Mouse (Mus musculus) thymus, postnatal 14 days (tissue): ENCODE measurements around the gene Cdh26.
A peak's percentile ranks its signal among the peaks of the same experiment; 100 is the strongest.

Experiments
- DNase-seq: peaks from one replicate; pipeline ENCODE4 v3.0.0; 2021

Cdh26 gene

DNA sequence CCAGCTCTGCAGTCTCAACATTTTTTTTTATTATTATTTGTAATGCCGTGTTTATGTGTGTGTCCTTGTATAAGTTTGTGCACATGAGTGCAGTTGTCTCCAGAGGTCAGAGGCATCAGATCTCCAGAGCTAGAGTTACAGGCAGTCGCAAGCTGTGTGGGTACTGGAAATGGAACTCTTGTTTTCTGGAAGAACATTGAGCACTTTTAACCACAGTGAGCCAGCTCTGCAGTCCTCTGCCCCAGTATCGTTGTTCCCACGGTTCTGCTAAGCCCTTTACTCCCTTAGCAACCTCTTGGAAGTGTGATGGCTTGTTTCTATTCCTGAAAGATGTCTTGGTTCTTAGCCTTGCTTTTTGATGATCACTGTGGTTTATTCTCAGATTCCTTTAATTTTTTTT is 19.1 kb downstream of the Cdh26 start:
- DNase-seq = no peak

DNA sequence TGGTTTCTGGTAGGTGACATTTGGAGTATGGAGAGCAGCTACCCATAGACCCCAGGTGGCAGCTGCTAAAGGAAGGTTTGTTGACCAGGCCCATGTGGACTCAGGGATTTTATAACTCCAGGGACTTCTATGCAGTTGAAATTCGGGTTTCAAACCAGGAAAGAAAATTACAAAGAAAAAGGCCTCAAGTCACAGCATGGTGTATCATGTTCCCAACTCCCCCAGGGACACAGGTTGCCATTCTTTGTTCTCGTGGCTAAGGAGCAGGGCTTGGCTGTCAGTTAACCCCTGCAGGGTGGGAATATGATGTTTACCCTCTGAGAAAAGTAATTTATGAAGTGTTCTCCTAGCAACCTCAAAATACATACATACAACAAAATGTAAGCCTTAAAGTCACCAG is 19.9 kb downstream of the Cdh26 start:
- no peak for DNase-seq

DNA sequence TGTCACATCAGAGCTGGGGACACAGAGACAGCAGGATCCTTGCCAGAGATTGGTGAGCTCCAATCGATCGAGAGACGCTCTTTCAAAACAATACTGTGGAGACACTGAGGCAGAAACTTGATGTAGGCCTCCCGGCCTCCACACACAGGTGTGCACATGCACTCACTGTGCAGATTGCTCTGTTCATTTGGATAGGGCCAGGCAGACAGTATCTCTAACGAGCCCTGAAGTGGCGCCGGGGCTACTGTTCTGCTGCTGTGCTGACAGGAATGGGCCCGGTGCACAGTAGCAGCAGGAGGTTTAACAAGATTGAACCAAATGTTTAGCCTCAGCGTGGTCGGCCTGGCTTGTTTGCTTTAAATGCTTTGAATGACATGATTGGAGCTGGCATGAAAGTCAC is 20.6 kb downstream of the Cdh26 start:
- no peak for DNase-seq

DNA sequence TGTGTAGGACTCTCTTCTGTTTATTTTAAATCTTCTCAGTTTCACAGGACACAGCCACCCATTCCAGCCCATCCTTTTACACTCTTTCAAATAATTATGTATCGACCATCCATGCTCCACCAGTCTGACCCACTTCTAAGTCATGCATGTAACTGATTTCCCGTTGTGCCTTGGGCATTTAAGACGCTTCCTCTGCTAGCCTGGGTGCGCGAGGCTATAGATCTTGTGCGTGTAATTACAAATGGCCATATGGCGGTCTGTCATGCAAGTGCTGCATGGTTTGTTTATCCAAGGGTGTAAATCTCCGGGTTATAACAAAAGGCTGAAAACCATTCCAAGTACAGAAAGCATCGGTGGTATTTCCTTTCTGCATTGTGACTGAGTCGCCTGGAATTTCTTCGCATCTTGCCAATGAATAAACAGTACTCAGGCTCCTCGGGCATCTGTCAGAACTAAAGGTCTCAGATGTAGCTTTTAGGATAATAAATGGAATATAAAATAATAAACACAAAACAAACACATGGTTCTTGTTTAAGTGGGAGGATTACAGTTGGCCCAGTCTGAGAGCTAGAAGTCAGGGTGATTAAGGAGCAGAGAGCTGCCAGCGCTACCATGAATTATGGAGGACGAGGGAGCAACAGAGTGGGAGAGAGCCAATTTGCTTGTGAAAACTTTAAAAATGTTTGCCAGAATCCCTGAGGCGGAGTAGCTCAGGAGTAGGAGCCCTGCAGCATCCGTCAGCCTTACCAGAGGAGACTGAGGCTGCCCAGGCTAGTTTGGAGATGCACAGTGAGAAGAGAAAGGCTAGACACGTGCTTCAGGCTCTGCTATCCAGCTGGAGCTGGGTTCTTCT is 24.6 kb downstream of the Cdh26 start:
- no peak for DNase-seq

DNA sequence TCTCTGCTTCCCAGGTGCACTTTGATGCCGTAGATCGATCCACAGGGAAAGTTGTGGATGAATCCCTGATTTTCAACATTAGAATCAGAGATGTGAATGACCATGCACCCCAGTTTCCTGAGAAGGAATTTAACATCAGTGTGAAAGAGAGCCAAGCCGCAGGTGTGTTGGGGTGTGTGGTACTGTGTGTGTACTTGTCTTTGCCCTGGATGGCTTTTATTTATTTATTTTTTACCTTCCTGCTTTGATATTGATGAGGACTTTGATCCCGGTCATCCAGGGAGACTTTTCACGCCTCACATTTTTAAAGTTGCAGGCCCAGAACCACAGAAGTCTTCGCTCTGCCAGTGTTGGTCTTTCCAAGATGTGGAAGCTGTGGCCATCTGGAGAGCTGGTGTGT is 27.1 kb downstream of the Cdh26 start:
- DNase-seq = no peak

DNA sequence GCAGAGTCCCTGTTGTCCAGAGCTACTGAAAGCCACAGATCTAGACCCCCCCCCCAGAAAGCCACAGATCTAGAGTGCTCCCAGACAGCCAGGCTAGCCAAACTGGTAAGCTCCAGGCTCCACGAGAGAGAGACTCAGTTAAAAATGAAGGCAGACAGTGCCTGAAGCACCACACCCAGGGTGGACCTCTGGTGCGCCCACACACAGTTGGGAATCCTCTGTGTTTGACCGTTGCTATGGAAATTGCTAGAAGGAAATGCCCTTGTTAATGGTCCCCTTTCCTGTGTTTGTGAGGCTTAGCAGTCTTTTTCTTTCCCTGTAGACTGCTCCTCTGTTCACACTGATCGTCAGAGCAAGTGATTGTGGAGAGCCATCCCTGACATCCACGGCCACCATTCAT is 30.0 kb downstream of the Cdh26 start:
- no peak for DNase-seq

DNA sequence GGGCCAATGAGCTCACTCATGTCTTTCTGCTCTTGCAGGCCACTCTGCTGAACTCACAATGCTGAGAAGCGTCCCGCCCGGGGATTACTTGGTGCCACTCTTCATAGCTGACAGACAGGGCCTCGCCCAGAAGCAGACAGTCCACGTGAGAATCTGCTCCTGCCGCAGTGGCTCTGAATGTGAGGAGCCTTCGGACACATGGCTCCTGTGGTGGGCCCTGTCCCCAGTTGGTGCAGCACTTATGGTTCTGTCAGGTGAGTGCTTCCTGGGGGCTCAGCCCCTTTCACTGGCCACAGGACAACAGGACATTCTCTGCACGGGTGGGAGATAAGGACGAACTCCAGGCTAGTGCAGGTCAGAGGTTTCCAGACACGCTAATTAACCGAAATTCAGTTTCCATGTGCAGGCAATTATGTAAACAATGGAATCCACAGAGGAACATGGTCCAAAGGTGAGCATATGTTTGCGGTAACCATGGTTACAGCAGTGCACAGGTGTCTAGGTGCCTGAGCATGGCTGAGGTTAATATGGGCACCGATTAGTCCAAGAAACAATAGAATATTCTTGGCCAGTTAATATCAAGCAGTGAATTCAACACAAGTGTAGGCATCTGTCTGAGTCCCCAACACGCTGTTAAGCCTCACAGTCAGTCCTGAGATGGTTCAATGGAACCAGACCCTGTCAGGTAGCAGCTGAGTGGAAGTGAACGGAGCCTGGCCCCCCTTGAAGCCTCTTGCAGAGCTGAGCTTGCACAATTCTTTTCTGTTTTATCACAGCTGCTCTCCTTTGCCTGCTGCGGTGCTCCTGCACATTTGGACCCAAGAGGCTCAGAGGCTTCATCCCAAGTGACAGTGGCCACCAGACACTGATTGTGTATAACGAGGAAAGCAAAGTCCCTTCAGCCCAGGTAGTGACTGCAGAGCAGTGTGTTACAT is 41.5 kb downstream of the Cdh26 start:
- DNase-seq = no peak

DNA sequence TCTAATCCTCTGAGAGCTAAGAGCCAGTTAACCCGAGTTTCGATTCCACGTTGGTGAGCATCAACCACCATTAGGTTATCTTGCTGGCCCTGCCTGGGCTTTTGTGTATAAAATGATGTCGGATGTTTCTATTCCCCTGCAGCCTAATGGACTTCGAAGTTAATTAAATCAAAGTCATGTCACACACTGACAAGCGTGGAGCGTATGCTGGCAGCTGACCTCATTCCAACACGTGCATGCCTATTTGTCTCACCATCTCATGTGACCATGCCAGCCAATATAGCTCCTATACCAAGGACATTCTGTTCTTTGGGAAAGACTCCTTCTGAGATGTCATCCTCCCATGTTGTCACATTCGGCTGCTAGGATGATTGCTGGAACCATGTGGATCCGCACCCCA is 43.6 kb downstream of the Cdh26 start:
- DNase-seq = no peak

DNA sequence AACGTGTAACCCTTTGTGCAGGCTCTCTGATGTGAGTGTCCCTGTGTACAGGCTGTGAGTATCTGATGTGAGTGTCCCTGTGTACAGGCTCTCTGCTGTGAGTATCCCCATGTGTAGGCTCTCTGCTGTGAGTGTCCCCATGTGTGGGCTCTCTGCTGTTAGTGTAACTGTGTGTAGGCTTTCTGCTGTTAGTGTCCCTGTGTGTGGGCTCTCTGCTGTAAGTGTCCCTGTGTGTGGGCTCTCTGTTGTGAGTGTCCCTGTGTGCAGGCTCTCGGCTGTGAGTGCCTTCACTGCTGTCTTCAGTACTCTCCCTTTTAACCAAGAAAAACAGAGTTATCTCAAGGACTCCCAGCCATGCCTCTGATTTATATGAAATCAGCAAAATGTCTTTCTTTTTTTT is 46.9 kb downstream of the Cdh26 start:
- DNase-seq = no peak

DNA sequence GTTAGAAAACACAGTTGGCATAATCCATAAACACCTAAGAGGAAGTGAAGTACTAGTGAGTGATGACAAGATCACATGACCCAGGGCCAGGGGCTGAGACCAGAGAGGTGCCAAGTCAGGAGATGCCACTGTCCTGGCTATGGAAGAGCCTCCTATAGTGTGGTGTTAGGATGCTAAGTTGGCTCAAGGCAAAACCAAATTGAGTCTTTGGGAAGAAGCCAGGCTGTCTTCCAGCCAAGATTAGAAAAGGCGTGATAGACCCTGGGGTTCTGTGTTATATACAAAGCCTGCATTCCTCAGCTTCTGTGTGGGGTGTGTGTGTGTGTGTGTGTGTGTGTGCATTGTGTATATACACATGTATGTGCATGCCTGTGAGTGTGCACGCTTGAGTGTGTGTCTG is 48.7 kb downstream of the Cdh26 start:
- no peak for DNase-seq

DNA sequence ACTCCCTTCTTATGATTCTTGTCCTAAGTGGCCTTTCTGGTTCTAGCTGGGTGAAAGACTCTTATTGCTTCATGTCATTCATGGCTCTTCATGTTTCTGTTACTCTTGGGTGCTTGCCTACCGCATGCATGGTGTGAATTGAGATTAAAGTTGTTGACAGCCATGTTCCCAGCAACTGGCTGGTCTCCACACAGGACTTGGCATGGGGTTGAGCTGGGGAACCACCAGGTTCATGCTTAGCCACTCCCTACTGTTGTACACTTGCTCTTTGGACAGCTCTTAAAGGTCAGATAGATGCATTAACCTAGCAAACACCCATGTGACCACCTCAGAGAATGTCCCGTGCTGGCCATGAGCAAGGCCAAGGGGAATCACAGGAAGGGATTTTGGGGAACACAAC is 50.6 kb downstream of the Cdh26 start:
- DNase-seq = no peak

DNA sequence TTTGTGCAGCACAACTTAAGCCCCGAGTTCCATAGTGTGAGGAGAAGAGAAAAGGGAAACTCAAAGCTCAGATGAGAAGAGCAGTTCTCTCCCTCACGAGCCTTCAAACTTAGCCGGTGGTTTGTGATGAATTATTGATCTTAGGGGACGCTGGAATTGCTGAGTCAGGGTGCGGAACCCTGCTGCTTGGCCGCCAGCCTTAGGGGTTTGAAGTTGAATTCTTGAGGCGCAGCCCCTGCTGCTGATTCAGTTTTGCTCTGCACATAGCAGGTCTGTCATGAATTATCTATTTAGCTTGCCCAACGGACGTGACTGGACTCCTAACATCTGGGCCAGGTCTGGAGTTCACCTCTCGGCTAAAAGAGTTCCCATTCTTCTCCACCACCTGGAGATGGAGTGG is 53.1 kb downstream of the Cdh26 start:
- no peak for DNase-seq

DNA sequence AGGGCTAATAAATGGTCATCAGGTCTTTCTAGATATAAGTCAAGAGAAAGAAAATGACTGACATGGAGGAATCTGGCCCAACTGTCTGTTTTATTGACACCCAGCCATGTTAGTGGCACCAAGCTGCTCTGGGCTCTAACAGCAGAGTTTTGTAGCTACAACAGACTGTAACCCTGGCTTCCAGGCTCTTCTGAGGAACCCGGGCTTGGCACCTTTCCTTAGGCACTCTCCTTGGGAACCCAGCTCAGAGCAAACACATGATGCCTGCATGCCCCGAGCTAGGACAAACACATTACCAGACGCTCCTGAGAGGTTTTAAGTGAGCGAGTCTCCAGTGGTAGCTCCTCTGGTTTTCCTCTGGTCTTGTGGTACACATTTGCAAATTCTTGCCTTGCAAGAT is 57.9 kb downstream of the Cdh26 start:
- DNase-seq = no peak

DNA sequence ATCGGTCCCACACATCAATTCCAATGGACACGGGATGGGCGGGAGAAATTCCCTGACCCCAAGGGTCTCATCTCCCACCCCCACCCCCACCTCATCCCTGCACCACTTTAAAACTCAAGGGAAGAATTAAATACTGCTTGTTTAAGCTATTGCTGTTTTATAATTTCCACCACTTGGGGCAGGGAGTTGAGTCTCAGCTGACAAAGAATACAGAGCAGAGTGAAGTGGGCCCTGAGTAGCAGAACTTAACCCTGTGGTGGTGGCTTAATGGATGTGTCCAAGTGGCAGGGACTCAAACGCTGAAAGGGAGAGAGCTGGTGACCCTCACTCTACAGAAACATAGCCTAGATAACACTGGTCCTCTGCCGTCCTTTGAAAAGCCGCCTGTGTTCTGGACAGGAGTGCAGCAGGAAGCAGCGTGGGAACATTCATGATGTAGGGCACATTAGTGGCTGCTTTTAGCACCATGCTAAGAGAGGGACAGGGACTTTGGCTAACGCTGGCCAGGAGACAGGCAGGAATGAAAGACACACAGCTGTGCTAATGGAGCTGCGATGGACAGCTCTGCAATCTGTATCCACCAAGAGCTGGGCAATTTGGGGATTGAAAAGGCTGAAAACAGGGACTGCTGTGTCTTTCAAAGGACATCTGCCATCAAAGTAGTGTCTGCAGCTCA is 60.1 kb downstream of the Cdh26 start:
- DNase-seq = no peak

DNA sequence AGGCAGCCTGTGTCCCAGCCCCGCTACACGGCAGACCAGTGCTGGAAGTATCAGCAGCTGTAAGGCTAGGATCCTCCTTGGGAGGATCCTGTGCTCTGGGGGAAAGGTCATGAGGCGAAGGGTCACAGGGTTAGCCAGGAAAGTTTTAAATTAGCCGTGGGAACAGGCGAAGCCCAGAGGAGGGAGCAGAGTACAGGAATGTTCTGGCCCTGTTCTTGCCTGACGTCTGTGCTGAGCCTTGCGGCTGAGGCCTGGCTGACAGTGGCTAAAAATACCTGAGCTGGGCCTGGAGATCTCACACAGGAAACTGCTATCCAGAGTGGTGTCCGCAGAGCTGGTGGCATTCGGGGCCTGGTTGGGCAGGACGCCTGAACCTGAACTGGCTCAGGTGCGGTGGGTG is 63.7 kb downstream of the Cdh26 start:
- no peak for DNase-seq

DNA sequence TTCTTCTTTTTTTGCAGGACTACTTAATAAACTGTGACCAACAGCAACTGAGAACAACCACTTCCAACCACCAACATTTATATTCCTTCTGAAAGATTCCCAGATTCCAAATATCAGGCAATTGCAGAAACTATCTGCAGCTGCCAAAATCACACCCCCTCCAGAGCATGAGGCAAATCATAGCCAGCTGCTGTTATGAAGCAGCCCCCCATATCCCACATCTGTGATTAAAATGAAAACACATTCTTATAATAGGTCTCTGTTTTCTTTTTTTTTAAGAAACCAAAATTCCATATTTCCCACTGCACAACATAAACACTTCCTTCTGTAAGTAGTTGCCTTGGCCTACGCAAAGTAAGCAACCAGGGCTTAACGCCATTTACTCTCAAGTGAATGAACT is 65.5 kb downstream of the Cdh26 start:
- DNase-seq = no peak

DNA sequence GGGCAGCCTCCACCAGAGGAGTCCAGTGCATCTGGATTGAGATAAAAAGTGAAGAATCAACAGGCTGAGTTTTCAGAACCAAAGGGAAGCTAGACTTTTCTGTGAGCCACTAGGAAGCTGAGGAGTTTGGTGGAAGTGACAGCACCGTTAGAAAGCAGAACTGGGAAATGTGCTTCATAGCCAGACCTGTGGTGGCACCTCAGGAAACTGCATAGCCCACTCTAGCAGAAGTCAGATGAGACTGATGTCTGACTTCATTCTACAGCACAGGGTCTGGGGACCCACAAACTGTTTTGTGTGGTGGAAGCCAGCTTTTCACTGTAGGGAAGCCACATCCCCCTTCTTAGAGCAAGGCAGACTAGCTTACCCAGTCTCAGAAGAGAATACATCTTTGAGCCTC is 67.6 kb downstream of the Cdh26 start:
- peak; percentile 11 for DNase-seq

DNA sequence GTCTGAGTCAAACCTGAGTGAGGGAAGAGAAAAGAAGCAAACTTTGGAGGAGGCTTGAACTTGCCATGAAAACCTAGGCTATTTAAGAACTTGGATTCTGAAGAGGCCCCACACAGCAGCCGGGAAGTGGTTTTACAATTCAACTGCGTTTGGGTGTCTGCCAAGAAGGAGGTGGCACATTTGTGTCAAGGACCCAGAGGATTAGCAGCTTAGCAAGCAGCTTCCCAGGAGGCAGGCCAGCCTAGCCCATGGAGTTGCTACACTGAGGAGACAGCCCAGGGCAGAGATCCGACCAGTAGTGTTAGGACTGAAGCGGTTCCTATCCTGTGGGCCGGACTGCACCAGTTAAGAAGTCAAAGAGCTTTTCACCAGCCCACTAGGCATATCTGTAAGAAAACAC is 68.1 kb downstream of the Cdh26 start:
- peak; percentile 22 for DNase-seq

DNA sequence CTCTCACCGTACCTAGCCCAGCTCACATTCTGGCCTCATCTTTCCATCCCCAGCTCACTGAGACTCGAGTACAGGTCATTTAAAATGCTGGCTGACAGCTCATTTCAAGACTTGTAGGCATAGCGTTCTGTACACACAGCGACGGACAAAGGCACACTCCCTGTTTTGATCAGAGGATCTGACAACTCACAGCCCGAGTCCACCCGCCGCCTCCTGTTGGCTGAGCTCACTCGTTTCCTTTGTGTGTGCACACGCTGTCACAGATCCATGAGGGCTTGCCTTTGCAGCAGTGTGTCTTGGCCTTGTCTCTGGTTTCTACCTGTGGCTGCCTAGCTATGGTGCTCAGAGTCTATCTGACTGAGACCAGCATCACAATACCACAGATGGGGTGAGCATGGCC is 72.1 kb downstream of the Cdh26 start:
- no peak for DNase-seq

DNA sequence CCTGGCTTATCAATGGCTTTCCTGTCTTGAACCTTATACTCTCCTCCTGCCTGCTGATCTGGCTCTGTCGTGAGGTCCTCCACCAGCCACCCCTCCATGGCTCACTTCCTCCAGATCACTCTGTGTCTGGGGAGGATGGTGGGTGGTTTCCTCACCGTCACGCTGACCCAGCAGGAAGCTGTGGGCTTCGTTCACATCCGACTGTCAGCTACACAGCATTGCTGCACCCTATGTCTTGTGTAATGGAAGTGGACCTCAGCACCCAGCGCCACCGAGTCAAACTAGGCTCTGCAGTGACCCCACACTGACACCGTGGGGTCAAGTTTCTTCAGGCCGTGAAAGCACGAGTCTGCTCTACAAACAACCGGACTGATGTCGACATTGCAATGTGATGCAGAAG is 75.7 kb downstream of the Cdh26 start:
- DNase-seq = peak; percentile 70

DNA sequence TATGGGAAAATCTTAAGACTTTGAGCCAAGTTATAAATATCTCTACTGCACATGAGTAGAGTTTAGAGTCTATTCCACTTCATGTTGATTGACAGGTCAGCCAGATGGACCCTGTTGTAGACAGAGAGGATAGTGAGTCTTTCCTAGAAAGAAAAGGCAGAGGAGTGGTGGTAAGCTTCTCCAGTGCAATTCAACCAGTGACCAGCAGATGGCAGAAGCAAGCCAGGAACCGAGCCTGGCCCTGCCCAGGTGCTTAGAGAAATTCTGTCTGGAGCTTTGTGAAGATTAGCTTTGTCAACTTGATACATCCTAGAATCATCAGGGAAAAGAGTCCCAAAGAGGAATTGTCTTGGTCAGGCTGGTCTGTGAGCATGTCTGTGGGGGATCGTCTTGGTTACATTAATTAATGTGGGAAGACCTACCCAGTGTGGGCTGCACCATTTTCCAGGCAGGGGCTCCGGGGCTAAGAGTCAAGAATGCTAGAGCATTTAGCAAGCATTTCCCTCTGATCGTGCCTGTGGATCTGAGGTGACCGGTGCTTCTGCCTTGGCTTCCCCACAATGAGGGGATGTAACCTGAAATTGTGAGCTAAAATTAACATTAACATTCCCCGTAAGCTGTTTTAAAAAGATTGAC is 77.2 kb downstream of the Cdh26 start:
- DNase-seq = peak; percentile 75

DNA sequence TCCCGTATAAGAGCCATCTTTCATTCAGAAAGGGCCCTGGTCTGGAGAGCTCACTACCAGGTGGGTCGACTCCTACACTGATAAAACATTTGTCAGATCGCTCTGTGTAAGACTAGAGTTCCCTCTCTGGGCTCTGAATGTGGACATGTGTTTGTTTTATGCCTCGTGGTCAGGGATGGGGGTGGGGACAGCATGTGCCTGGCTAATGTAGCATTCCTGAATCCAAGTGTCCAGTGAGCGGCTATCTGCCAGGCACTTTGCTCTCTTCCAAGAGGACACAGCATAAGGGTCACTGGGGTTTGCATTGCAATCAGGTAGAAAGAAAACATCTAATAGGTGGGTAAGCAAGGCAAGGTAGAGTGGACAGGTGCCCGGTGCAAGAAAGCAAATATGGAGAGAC is 77.9 kb downstream of the Cdh26 start:
- no peak for DNase-seq

DNA sequence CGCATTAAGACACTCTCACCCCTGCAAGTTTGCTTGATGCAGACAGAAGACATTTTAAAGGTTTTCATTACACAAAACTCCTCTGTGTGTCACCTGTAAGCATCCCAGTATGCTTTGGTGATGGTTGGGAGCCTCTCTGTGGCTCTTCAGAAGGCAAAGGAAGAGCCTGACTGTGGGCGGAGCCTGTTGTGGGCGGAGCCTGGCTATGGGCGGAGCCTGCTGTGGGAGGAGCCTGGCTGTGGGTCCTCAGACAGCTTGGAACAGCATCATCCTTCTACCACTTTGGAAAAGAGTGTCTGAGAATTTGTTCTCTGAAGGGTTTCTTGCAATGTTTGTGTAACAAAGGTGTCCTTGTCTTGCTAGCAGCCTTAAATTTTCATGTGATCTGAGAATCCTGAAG is 82.7 kb downstream of the Cdh26 start:
- peak; percentile 15 for DNase-seq
